Mouse (Mus musculus) thymus, adult 2 months (tissue): Measurements from ENCODE around the gene Smco3.
A peak's percentile ranks its signal among the peaks of the same experiment; 100 is the strongest.

Source experiments
- CTCF ChIP-seq: fragments of 200-500 bp; IDR thresholded peaks from 2 replicates; pipeline ENCODE4 v1.5.1; 2012; ENCODE audit warnings: mild to moderate bottlenecking, control low read depth, low read length, moderate library complexity, borderline replicate concordance; ENCODE audit not compliant: control insufficient read depth, poor library complexity, insufficient read depth; ENCODE audit errors: extremely low read depth
- POLR2A ChIP-seq: fragments of 200-500 bp; IDR thresholded peaks from 2 replicates; pipeline ENCODE4 v1.6.1; 2012; ENCODE audit warnings: mild to moderate bottlenecking, low read length, control low read depth, moderate library complexity; ENCODE audit not compliant: control insufficient read depth, poor library complexity, insufficient read depth; ENCODE audit errors: extremely low read depth

- TF ChIP-seq POLR2A (0 out of 2 replicates have a peak, but pooled peaks have one; percentile 50), CTCF (no peak)
Observed at GRCm38 (mm10) chr6:136857186-136857872, 22.1 kb upstream of the Smco3 start, which contains the start of gene Art4.
